Mouse (Mus musculus) small intestine, adult 2 months (tissue): ENCODE measurements at regions not wholly inside any gene's neighbourhood (a gene's known extent, or its start where the extent isn't known, plus 50 kb on each side); places are given as distances from the start of the nearest gene placed in this dataset.

Experiments used
- H3K27ac ChIP-seq: fragments of 200-500 bp; 2 replicates; pipeline ENCODE4 v1.5.1; 2012; ENCODE audit warnings: low read depth, low read length, control low read depth, inconsistent platforms; ENCODE audit not compliant: insufficient read depth
- H3K27me3 ChIP-seq: fragments of 200-500 bp; 2 replicates; pipeline ENCODE4 v1.6.1; 2012; ENCODE audit warnings: mild to moderate bottlenecking, moderate library complexity, low read length, inconsistent platforms; ENCODE audit not compliant: control insufficient read depth, insufficient read depth
- H3K36me3 ChIP-seq: fragments of 200-500 bp; 2 replicates; pipeline ENCODE4 v1.6.1; 2012; ENCODE audit warnings: mild to moderate bottlenecking, low read length, control low read depth, inconsistent platforms; ENCODE audit not compliant: control insufficient read depth, insufficient read depth
- H3K4me1 ChIP-seq: fragments of 200-500 bp; 2 replicates; pipeline ENCODE4 v1.6.1; 2012; ENCODE audit warnings: low read length, inconsistent platforms, mixed read lengths; ENCODE audit not compliant: control insufficient read depth, insufficient read depth, insufficient read length
- H3K4me3 ChIP-seq: fragments of 200-500 bp; 2 replicates; pipeline ENCODE4 v1.5.1; 2012; ENCODE audit warnings: low read depth, mild to moderate bottlenecking, control low read depth, inconsistent platforms, low read length, moderate library complexity
- CTCF ChIP-seq: fragments of 200-500 bp; IDR thresholded peaks from 2 replicates; pipeline ENCODE4 v1.5.1; 2012; ENCODE audit warnings: low read depth, mild to moderate bottlenecking, control low read depth, inconsistent platforms, low read length, moderate library complexity, mixed read lengths; ENCODE audit not compliant: insufficient replicate concordance, insufficient read length; ENCODE audit errors: extremely low read depth
- POLR2A ChIP-seq: fragments of 200-500 bp; IDR thresholded peaks from 2 replicates; pipeline ENCODE4 v1.6.1; 2012; ENCODE audit warnings: low read depth, mild to moderate bottlenecking, control low read depth, inconsistent platforms, low read length, moderate library complexity
- WGBS: fragments of 180-500 bp; shearing (Covaris S2); methylation state at CpG from one replicate; pipeline ENCODE4 v1.1.7; 2018; 5-methylcytosine and 5-hydroxymethylcytosine counted together

DNA sequence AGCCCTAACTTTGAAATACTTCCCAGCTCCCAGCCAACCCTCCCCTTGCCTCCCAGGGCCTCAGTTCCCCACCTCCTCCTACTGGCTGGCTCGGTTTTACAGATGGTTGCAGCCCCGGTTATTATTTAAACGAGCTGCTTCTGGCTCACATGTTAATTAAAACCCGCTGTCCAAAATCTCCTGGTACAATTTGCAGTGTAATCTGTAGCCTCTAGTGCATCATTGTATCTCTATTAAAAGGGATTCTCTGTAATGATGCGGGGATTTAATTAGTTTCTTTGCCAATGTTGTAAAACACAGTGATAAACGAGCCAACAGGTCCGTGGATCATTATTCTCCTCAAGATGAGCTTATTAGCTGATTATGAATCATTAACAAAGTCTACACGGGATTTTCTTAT, 208.5 kb downstream of the 3100002H09Rik start:
- H3K27ac ChIP-seq = no peak overlapping the region
- no peaks in the 10 kb centered on the region for H3K27me3 ChIP-seq
- no peaks in the 10 kb centered on the region for H3K4me1 ChIP-seq
- no peak overlapping the region for H3K4me3 ChIP-seq
- 46% methylated on average over 8 of the region's 8 CpGs for WGBS
- no peaks in the 10 kb centered on the region for H3K36me3 ChIP-seq
- no peak for TF ChIP-seq POLR2A
- TF ChIP-seq CTCF = no peak

GRCm38 (mm10) chr4:124400741-124401140, 209.9 kb downstream of the 3100002H09Rik start:
- H3K4me3 ChIP-seq = no peak overlapping the region
- no peak for TF ChIP-seq CTCF
- no peak for TF ChIP-seq POLR2A
- WGBS = 26% methylated on average over 8 of the region's 8 CpGs
- H3K27ac ChIP-seq = no peak overlapping the region
- H3K36me3 ChIP-seq = no peaks in the 10 kb centered on the region
- H3K4me1 ChIP-seq = no peaks in the 10 kb centered on the region
- no peaks in the 10 kb centered on the region for H3K27me3 ChIP-seq

- WGBS = 39% methylated on average over 6 of the region's 6 CpGs
- no peak overlapping the region for H3K4me3 ChIP-seq
- TF ChIP-seq POLR2A (no peak), CTCF (no peak)
These were observed 210.4 kb downstream of the 3100002H09Rik start for GRCm38 (mm10) chr4:124400136-124400675.

GRCm38 (mm10) chr4:124398354-124398753, 212.2 kb downstream of the 3100002H09Rik start:
- WGBS = 49% methylated on average over 9 of the region's 9 CpGs
- Histone ChIP-seq H3K27me3 (no peaks in the 10 kb centered on the region), H3K36me3 (no peaks in the 10 kb centered on the region), H3K4me1 (no peaks in the 10 kb centered on the region), H3K4me3 (no peak overlapping the region), H3K27ac (no peak overlapping the region)
- TF ChIP-seq CTCF (no peak), POLR2A (no peak)

More at GRCm38 (mm10) chr4:124400136-124400675, 210.4 kb downstream of the 3100002H09Rik start:
- Histone ChIP-seq H3K27me3 (no peaks in the 10 kb centered on the region), H3K36me3 (no peaks in the 10 kb centered on the region), H3K27ac (no peak overlapping the region), H3K4me1 (no peaks in the 10 kb centered on the region)

DNA sequence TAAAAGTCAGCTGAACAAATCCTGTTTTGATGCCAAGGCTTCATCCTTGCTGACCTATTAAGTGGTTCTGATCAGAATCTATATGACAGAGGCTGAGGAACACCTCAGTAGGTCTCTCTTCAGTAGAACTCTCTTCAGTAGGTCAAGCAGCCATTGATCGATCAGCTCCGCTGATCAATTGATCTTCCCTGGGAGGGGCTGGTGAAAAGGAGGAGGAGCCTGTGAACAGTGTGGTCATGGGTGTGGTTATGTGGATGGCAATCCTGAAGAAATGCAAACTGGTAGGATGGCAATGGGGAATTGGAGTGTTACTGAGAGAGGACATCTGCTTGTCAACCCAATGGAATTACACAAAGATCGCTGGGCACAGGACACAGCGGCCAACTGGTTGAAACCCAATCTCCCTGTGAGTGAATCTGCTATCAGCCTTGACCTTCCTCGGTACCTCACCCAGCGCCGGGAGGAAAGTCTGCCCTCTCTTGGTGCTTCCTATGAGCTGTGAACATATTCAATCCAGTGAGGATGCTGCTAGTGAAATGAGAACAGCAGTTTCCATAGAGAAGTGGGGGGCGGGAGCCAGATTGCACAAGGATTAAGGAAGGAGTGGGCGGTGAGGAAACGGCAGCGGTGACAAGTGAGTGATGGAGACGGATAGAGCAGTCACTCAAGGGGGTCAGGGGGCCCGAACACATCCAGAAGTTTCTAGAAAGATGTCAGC, 213.9 kb downstream of the 3100002H09Rik start:
- Histone ChIP-seq H3K4me3 (no peak overlapping the region), H3K4me1 (no peaks in the 10 kb centered on the region), H3K27me3 (no peaks in the 10 kb centered on the region), H3K27ac (no peak overlapping the region), H3K36me3 (no peaks in the 10 kb centered on the region)
- no peak for TF ChIP-seq POLR2A
- TF ChIP-seq CTCF = no peak
- 49% methylated on average over 13 of the region's 13 CpGs for WGBS

DNA sequence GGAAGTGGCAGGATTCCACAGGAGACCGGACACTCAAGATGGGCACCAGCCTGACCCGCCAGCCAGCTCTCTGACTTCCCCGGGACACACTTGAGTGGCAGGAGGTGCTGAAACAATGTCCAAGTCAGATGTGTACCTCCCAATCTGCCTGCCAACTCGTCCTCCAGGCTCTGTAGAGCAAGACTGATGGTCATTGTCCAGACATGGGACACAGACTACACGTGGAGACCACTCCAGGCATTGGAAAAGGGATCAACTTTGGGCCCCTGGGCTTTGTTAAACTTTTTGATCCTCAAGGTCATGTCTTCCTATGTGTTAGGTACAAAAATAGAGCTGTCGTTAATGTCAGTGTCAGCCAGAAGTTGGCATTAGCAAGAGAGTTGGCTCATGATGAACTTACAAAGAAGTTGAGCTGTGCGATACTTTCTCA, 214.6 kb downstream of the 3100002H09Rik start:
- Histone ChIP-seq H3K4me3 (no peak overlapping the region), H3K27ac (no peak overlapping the region), H3K27me3 (no peaks in the 10 kb centered on the region), H3K36me3 (no peaks in the 10 kb centered on the region), H3K4me1 (no peaks in the 10 kb centered on the region)
- 70% methylated on average over 7 of the region's 7 CpGs for WGBS
- TF ChIP-seq POLR2A = no peak
- TF ChIP-seq CTCF = no peak

DNA sequence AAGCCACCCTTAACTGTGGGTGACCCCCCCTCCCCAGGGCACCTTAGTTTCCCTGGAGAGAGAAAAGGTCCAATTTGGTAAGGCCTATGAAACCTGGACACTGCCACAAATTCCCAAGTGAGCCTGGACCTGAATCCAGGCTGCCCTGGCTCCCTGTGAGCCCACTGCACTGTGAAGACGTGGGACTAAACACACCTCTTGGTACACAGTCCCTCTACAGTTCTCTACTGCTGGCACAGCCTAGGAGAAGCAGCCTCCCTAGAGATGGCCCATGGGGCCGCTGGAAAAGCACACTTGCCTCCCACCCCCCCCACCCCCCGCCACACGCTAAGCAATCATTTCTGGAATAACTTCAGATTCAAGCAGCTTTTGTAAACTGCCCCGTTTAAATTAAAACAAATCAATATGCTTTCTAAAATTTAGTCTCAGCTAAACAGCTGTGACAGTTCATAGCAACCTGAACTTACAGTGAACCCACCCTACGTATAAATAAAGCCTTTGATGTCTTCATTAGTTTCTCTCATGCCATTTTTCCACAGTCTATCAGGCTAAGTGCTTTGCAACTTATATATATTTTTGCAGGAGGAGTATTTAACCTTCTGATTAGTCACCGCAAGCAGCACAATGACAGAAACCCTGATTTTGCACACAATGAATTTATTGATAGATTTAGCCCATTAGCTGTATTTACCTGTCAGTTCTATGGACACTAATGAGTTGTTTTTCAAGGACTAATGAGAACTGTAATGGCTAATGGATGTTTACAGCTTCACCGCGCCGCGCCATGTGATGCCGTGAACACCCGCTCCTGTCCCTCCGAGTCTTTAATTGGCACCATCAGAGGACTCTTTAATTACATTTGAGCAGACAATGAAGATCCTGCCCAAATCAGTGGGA, 215.3 kb downstream of the 3100002H09Rik start:
- 62% methylated on average over 14 of the region's 14 CpGs for WGBS

More for the DNA sequence above, 215.3 kb downstream of the 3100002H09Rik start:
- Histone ChIP-seq H3K27me3 (no peaks in the 10 kb centered on the region), H3K4me1 (no peaks in the 10 kb centered on the region), H3K36me3 (no peaks in the 10 kb centered on the region), H3K4me3 (no peak overlapping the region), H3K27ac (no peak overlapping the region)
- TF ChIP-seq POLR2A = no peak
